Mouse (Mus musculus) G1E-ER4 (cell line): ENCODE results near the gene Ndufs2. TPM values are rescaled to one million over a fixed set of nuclear protein-coding genes. Genes with fewer than 3 reads are reported as not detected.
A peak's percentile ranks its signal among the peaks of the same experiment; 100 is the strongest.

Experiments
- GATA1 ChIP-seq: IDR thresholded peaks from one replicate; pipeline ENCODE4 v1.8.0; 2012; ENCODE audit warnings: low read length, inconsistent platforms
- polyA plus RNA-seq: library from polyadenylated mRNA; stranded (reverse); fragments of >175 nt; gene quantifications from 2 replicates; pipeline ENCODE4 v1.2.3, GENCODE M21; 2012

Ndufs2 gene
- polyA plus RNA-seq, 1 experiment = 40.4 TPM

- TF ChIP-seq GATA1 = no peak
These were observed 31.1 kb upstream of the Ndufs2 start for GRCm38 (mm10) chr1:171282086-171282805.

DNA sequence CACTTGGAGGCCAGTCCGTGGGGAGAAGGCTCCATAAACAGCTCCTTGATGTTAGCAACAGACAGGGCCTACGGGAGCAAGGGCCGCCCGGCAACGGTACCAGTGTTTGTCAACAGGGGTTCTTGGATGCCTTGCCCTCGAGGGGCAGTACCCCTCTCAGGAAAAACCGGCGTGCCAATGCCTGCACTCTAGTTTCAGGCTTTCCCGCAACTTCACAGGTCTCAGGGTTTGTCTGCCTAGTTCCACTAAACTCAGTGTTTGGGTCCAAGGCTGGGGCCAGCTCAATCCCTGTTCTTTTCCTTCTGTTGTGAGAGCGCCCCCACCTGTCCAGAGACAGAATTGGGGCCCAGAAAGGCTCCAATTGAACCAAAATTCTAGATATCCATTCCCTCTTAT lies 30.3 kb upstream of the Ndufs2 start:
- no peak for TF ChIP-seq GATA1

DNA sequence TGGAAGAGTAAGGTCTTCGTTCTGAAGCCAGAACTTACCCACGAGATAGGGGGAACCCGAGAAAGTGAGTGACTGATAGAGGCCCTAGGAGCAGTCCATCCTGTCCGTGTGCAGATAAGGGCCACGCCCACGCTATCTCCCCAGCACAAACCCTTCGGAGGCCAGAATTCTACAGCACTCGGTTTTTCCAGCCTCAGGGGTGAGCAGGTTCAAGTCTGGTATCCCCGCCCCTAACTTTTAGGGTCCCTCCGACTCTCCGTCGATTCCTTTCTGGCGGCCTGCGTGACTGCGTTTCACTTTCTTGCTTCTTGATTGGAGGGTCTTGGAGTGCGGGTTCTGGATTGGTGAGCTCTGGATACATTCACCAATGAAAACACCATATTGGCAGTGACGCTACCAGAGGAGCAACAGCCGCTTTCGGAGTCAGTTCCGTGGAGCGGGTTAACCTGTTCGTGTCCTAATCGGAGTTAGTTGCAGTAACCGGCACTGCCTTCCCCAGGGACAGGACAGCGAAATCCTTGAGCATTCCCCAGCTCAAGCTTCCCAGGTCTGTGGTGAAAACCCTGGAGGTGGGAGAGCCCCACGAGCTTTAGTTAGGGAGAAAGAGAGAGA lies 29.8 kb upstream of the Ndufs2 start, which contains the start of gene Ppox:
Ppox (minus strand) TSS at position 271 of the 612 bp plus-strand sequence.
- peak; percentile 88 for TF ChIP-seq GATA1

GRCm38 (mm10) chr1:171280250-171280915 lies 29.2 kb upstream of the Ndufs2 start:
- no peak for TF ChIP-seq GATA1

DNA sequence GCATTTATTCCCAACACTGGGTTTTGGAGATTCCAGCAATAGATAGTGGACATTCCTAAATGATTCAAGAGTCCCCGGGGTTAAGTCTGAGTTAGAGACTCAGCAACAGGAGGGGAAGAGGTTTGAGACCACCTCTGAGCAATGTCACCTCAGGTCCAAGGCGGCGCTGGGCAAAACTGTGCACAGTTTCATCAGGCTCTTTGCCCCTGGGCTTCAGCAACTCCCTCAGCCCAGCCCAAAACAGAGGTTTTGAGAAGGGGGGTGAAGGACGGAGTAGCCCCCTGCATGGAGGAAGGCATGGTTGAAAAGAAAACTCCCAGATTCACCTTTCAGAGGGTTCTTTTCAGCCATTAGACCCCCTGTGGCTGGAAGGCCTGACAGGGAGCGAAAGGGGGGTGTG lies 28.5 kb upstream of the Ndufs2 start:
- TF ChIP-seq GATA1 = no peak

DNA sequence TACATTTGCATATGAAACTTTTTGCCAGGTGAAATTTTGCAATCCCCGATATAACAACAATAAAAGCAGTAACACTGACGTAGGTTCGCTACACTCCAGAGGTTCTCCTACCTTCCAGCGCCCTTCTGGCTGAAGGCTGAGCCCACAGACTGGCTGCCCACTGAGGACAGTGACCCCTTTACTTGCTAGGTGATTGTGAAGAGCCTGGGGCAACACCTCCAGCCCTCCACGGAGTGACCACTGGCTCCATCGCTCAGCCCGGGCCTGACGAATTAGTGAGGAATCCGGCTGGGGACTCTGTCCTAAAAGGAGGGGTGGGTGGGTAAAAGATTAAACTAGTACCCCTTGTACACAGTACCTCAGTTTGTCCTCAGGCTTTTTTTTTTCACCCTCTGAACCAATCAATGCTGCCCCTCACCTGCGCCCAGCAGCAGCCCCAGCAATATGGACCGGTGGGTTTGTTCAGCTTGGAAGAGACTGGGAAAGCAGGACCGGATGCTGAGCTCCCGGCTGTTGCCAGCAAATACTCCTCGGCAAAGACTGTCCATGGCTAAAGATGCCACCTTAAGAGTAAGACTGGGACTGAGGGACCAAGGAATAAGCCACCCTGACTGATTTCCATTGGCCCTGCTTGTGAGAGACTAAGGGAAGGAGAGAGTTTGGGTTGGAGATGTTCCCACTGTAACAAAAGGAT lies 28.0 kb upstream of the Ndufs2 start:
- no peak for TF ChIP-seq GATA1

DNA sequence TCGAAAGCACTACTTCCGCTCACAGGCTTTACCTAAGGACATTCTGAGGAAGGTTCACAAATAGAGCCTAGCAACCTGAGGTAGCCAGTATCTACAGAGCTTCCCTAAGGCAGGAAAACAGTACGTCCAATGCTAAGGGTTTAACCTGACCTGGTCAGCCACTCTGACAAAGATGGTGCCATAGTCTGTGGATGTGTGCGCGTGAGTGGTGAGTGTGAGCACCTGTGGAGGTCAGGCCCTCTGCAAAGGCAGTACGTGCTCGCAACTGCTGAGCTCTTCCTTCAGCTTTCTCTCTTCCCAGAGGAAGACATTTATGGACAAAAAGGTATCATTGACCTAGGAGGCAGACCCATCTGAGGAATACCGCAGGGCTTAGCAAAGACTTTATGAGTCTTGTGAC lies 27.2 kb upstream of the Ndufs2 start:
- no peak for TF ChIP-seq GATA1

- no peak for TF ChIP-seq GATA1
These were observed 26.5 kb upstream of the Ndufs2 start for GRCm38 (mm10) chr1:171277736-171278135.

- TF ChIP-seq GATA1 = no peak
These were observed 25.0 kb upstream of the Ndufs2 start for GRCm38 (mm10) chr1:171276110-171276748.

GRCm38 (mm10) chr1:171275144-171275734 lies 24.1 kb upstream of the Ndufs2 start:
- TF ChIP-seq GATA1 = no peak

- no peak for TF ChIP-seq GATA1
These were observed 23.0 kb upstream of the Ndufs2 start for GRCm38 (mm10) chr1:171274171-171274570.

- no peak for TF ChIP-seq GATA1
These were observed 20.9 kb upstream of the Ndufs2 start for GRCm38 (mm10) chr1:171272086-171272485.

GRCm38 (mm10) chr1:171271622-171272021 lies 20.4 kb upstream of the Ndufs2 start:
- no peak for TF ChIP-seq GATA1

DNA sequence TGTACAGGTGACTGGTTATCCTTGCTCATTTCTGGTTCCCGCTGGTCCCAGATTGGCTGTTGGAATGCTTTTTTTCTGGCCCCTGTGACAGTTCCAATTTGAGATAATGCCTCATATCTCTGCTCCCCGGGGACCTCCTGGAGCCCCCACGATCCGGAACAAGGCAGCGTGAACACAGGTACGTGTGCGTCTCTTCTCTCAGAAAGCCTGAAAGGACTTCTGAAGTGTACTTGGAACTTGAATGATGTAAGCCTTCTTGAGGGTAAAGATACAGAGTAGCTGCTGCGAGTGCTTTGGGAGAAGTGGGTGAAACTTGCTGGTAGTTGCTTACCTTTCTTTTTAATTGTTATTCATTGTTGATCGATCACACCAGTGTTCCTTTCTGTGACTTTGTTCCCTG lies 20.0 kb upstream of the Ndufs2 start:
- no peak for TF ChIP-seq GATA1

DNA sequence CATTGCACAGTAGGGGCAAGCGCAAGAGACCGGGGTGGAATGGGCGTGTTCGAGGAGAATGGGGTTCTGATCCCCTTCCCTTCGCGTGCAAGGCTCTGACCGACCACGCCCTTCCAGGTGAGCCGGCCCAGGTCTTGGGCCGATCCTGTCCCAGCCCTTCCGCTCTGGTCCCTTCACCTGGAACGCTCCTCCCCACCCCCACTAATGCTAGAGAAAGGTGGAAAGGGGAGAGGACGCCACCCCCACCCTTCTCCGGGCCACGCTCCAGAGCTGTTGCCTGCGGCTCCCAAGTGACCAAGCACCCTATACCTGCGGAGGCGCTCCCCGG lies 19.3 kb upstream of the Ndufs2 start:
- TF ChIP-seq GATA1 = no peak

DNA sequence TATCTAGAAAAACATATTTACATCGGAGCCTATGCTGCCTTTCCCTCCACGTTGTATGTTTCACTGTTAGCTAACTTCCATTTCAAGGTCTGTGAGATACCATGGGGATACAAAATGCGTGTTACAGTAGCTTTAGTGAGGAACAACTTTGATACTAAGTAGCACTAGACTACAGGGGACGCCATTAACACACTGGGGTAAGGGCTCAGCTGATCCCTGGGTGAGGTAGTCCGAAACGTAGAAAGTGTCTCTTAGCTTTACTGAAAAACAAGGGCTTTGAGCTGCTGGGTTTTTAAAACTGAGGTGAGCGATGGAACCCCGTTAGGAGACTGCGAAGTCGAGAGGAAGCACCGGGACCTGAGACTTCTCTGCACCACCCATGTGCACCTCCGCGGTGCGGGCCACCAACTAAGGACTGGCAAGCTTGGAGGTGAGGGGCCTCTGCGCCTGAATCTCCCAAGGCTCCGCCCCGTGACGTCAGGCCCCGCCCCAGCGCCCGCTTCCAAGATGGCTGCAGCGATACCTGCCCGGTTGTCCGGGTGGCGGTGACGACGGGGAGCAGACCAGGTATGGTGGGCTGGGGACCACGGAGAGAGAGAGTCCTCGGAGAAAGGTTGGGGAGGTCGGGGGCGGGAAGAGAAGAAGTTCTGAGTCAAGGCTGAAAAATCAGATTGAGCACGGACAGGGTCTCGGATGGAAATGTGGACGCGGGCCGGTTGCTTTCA lies 18.8 kb upstream of the Ndufs2 start, which contains the start of gene B4galt3:
B4galt3 (plus strand) TSS at position 481 of the 725 bp plus-strand sequence.
- no peak for TF ChIP-seq GATA1
